Mouse (Mus musculus) neural tube, embryonic 11.5 days (tissue): Measurements from ENCODE around the gene Gbgt1. TPM values are rescaled to one million over a fixed set of nuclear protein-coding genes. Genes with fewer than 3 reads are reported as not detected.
A peak's percentile ranks its signal among the peaks of the same experiment; 100 is the strongest.

Experiments
- ATAC-seq: fragments of 200-750 bp; cut with Nextera tagmentation; 2 replicates; pipeline ENCODE4 v1.8.0; 2017; ENCODE audit warnings: moderate number of reproducible peaks, mild to moderate bottlenecking, moderate TSS enrichment, moderate library complexity; ENCODE audit not compliant: insufficient read depth, low FRiP score, low TSS enrichment
- DNase-seq: peaks from one replicate; pipeline ENCODE4 v3.0.0-alpha.2; 2015; ENCODE audit warnings: low spot score
- H3K27ac ChIP-seq: fragments of 300-500 bp; sonication (generic); 2 replicates; pipeline ENCODE4 v1.5.1; 2014; ENCODE audit warnings: low read depth, mild to moderate bottlenecking, low read length
- H3K27me3 ChIP-seq: fragments of 300-500 bp; sonication (generic); 2 replicates; pipeline ENCODE4 v1.6.1; 2014; ENCODE audit warnings: mild to moderate bottlenecking, low read length, mixed read lengths; ENCODE audit not compliant: control insufficient read depth, insufficient read depth
- H3K36me3 ChIP-seq: fragments of 300-500 bp; sonication (generic); 2 replicates; pipeline ENCODE4 v1.6.1; 2014; ENCODE audit warnings: mild to moderate bottlenecking, low read length, moderate library complexity, mixed read lengths; ENCODE audit not compliant: control insufficient read depth, insufficient read depth
- H3K4me1 ChIP-seq: fragments of 300-500 bp; sonication (generic); 2 replicates; pipeline ENCODE4 v1.6.1; 2014; ENCODE audit warnings: low read length, mixed read lengths; ENCODE audit not compliant: control insufficient read depth, insufficient read depth
- H3K4me2 ChIP-seq: fragments of 300-500 bp; sonication (generic); 2 replicates; pipeline ENCODE4 v1.6.1; 2014; ENCODE audit warnings: low read depth, mild to moderate bottlenecking, moderate library complexity
- H3K4me3 ChIP-seq: fragments of 300-500 bp; sonication (generic); 2 replicates; pipeline ENCODE4 v1.5.1; 2014; ENCODE audit warnings: low read depth, low read length
- H3K9ac ChIP-seq: fragments of 300-500 bp; sonication (generic); 2 replicates; pipeline ENCODE4 v1.6.1; 2014; ENCODE audit warnings: mild to moderate bottlenecking, low read length
- H3K9me3 ChIP-seq: fragments of 300-500 bp; sonication (generic); 2 replicates; pipeline ENCODE4 v1.6.1; 2016; ENCODE audit warnings: low read length; ENCODE audit not compliant: control insufficient read depth
- WGBS: fragments of 180-500 bp; shearing (Covaris S2); extraction: QIAGEN DNeasy Blood & Tissue Kit; methylation state at CpG from one replicate; pipeline ENCODE4 v1.1.7; 2014; 5-methylcytosine and 5-hydroxymethylcytosine counted together
- polyA plus RNA-seq: library from polyadenylated mRNA; unstranded; fragments of >200 nt; fragmentation: Nextera tagmentation; extraction: Ambion mirVana; gene quantifications from 2 replicates; pipeline ENCODE4 v1.2.1, GENCODE M21; 2014

The Gbgt1 gene
- polyA plus RNA-seq, 1 experiment from 2014 or later: not detected

- no peaks in the 10 kb centered on the region for H3K27me3 ChIP-seq
- H3K4me1 ChIP-seq: peaks cover 41% of the 10 kb centered on the region
- H3K9ac ChIP-seq: no peak overlapping the region
- no peak overlapping the region for H3K27ac ChIP-seq
- no peak overlapping the region for H3K4me2 ChIP-seq
- no peaks in the 10 kb centered on the region for H3K36me3 ChIP-seq
- H3K9me3 ChIP-seq: no peaks in the 10 kb centered on the region
- no peak overlapping the region for H3K4me3 ChIP-seq
- DNase-seq (no peak), ATAC-seq (no peak)
- WGBS: 67% methylated on average over 7 of the region's 7 CpGs
These were observed 33.6 kb downstream of the Gbgt1 start for GRCm38 (mm10) chr2:28530311-28530710.

- 4% methylated on average over 44 of the region's 49 CpGs for WGBS
- H3K4me1 ChIP-seq: peaks cover 51% of the 10 kb centered on the region
- ATAC-seq: peak; percentile 82
These were observed 36.5 kb downstream of the Gbgt1 start for GRCm38 (mm10) chr2:28532938-28533771.

GRCm38 (mm10) chr2:28533901-28534435 is 37.3 kb downstream of the Gbgt1 start:
- peaks cover 58% of the 10 kb centered on the region for H3K4me1 ChIP-seq

More at GRCm38 (mm10) chr2:28532938-28533771, 36.5 kb downstream of the Gbgt1 start:
- Histone ChIP-seq H3K4me2 (peak overlapping the region; percentile 62), H3K36me3 (no peaks in the 10 kb centered on the region), H3K9ac (peak overlapping the region; percentile 67), H3K27me3 (no peaks in the 10 kb centered on the region), H3K27ac (peak overlapping the region; percentile 91), H3K4me3 (peak overlapping the region; percentile 60), H3K9me3 (no peaks in the 10 kb centered on the region)
- peak; percentile 88 for DNase-seq

GRCm38 (mm10) chr2:28534436-28535262 is 38.0 kb downstream of the Gbgt1 start:
- 27% methylated on average over 11 of the region's 11 CpGs for WGBS
- H3K9ac ChIP-seq: peak overlapping the region; percentile 67
- ATAC-seq (no peak), DNase-seq (peak; percentile 43)
- peak overlapping the region; percentile 60 for H3K4me3 ChIP-seq
- H3K9me3 ChIP-seq: no peaks in the 10 kb centered on the region
- no peaks in the 10 kb centered on the region for H3K27me3 ChIP-seq
- no peaks in the 10 kb centered on the region for H3K36me3 ChIP-seq
- H3K27ac ChIP-seq: peak overlapping the region; percentile 91
- peaks cover 64% of the 10 kb centered on the region for H3K4me1 ChIP-seq
- H3K4me2 ChIP-seq: peak overlapping the region; percentile 62

More at GRCm38 (mm10) chr2:28533901-28534435, 37.3 kb downstream of the Gbgt1 start:
- H3K9me3 ChIP-seq: no peaks in the 10 kb centered on the region
- no peak for DNase-seq
- H3K9ac ChIP-seq: peak overlapping the region; percentile 67
- peak overlapping the region; percentile 91 for H3K27ac ChIP-seq
- no peaks in the 10 kb centered on the region for H3K36me3 ChIP-seq
- H3K4me3 ChIP-seq: peak overlapping the region; percentile 60
- 70% methylated on average over 7 of the region's 7 CpGs for WGBS
- 0 out of 2 replicates have a peak, but pooled peaks have one; percentile 18 for ATAC-seq
- no peaks in the 10 kb centered on the region for H3K27me3 ChIP-seq
- H3K4me2 ChIP-seq: peak overlapping the region; percentile 62

- Histone ChIP-seq H3K4me2 (peak overlapping the region; percentile 62), H3K27ac (peak overlapping the region; percentile 91), H3K27me3 (no peaks in the 10 kb centered on the region), H3K4me1 (peaks cover 70% of the 10 kb centered on the region), H3K9me3 (no peaks in the 10 kb centered on the region), H3K4me3 (no peak overlapping the region), H3K36me3 (no peaks in the 10 kb centered on the region), H3K9ac (peak overlapping the region; percentile 67)
- DNase-seq: no peak
- no peak for ATAC-seq
- WGBS: 29% methylated on average over 4 of the region's 4 CpGs
These were observed 38.5 kb downstream of the Gbgt1 start for GRCm38 (mm10) chr2:28535263-28535540.

GRCm38 (mm10) chr2:28535650-28536049 is 39.0 kb downstream of the Gbgt1 start:
- Histone ChIP-seq H3K4me3 (no peak overlapping the region), H3K9ac (peak overlapping the region; percentile 35), H3K27me3 (no peaks in the 10 kb centered on the region), H3K4me2 (peak overlapping the region; percentile 62), H3K9me3 (no peaks in the 10 kb centered on the region), H3K36me3 (no peaks in the 10 kb centered on the region), H3K27ac (0 out of 2 replicates have a peak overlapping the region, but pooled peaks have one; percentile 14), H3K4me1 (peaks cover 71% of the 10 kb centered on the region)
- no peak for DNase-seq
- ATAC-seq: no peak
- WGBS: 45% methylated on average over 7 of the region's 7 CpGs

- ATAC-seq (no peak), DNase-seq (no peak)
- no peak overlapping the region for H3K4me2 ChIP-seq
- H3K36me3 ChIP-seq: no peaks in the 10 kb centered on the region
- WGBS: 61% methylated on average over 4 of the region's 4 CpGs
- H3K4me3 ChIP-seq: no peak overlapping the region
- no peaks in the 10 kb centered on the region for H3K9me3 ChIP-seq
- H3K9ac ChIP-seq: no peak overlapping the region
- H3K27me3 ChIP-seq: no peaks in the 10 kb centered on the region
- H3K27ac ChIP-seq: 0 out of 2 replicates have a peak overlapping the region, but pooled peaks have one; percentile 14
- peaks cover 71% of the 10 kb centered on the region for H3K4me1 ChIP-seq
These were observed 39.5 kb downstream of the Gbgt1 start for GRCm38 (mm10) chr2:28536166-28536565.

- H3K4me2 ChIP-seq: no peak overlapping the region
- ATAC-seq (no peak), DNase-seq (no peak)
- peaks cover 71% of the 10 kb centered on the region for H3K4me1 ChIP-seq
- WGBS: 82% methylated on average over 11 of the region's 11 CpGs
- no peaks in the 10 kb centered on the region for H3K27me3 ChIP-seq
- H3K27ac ChIP-seq: no peak overlapping the region
- no peaks in the 10 kb centered on the region for H3K9me3 ChIP-seq
- H3K9ac ChIP-seq: no peak overlapping the region
- H3K36me3 ChIP-seq: no peaks in the 10 kb centered on the region
- no peak overlapping the region for H3K4me3 ChIP-seq
These were observed 40.3 kb downstream of the Gbgt1 start for GRCm38 (mm10) chr2:28536766-28537633.
